Mouse (Mus musculus): Measurements from ENCODE around the gene Cradd. TPM values are rescaled to one million over a fixed set of nuclear protein-coding genes. Genes with fewer than 3 reads are reported as not detected.
A peak's percentile ranks its signal among the peaks of the same experiment; 100 is the strongest.

The Cradd gene
- polyA plus RNA-seq, 1 experiment: 0.78 TPM

DNA sequence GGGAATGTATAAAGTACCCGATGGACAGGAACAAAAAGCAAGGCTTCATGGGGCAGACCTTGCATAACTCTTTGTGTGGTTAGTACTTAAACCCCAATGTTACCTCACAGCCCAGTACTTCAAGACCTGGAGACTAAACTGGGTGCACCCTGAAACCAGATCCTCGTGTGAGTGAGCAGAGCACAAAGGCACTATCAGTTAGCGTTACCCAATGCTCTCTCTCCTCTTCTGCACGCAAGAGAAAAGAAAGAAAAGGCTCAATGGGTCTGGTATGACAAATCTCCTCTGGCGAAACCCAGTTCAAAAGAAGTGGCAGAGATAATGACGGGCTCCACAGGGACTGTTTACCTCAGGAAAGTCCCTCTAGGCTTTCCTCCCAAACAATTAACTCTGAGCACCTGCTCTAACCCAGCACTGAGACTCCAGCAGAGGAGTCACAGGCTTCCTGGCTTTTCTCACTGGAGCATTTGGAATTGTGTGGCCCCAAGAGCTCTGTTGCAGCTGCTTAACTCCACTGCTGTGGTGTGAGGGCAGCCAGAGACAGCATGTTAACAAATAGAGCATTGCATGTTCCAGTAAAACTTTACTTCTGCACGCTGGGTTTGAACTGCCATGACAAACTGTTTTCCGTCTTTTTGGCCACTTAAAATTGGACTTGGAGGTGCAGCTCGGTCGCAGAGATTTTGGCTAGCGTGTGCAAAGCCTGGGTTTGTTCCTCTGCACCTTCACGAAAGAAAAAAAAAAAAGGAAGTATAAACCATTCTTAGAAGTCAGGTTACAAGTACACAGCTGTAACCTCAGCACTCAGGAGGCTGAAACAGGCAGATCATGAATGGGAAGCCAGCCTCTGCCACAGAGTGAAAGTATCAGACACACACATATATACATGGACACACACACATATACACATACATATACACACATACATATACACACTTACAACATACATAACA, 21.4 kb downstream of the Cradd start:
- no peaks in the 10 kb centered on the region for H3K27me3 ChIP-seq (ENCODE audit: control insufficient read depth)
- H3K9me3 ChIP-seq (ENCODE audit: control insufficient read depth, low read length): no peaks in the 10 kb centered on the region
- TF ChIP-seq TAL1 (IDR thresholded peaks at IDR 0.05; ENCODE audit: low read length) (no peak), GATA1 (IDR thresholded peaks at IDR 0.05; ENCODE audit: low read length) (no peak)
- no peaks in the 10 kb centered on the region for H3K36me3 ChIP-seq (ENCODE audit: control insufficient read depth)
- no peak overlapping the region for H3K4me3 ChIP-seq (replicated peaks)
- peaks cover 8% of the 10 kb centered on the region for H3K4me1 ChIP-seq (ENCODE audit: control insufficient read depth)

DNA sequence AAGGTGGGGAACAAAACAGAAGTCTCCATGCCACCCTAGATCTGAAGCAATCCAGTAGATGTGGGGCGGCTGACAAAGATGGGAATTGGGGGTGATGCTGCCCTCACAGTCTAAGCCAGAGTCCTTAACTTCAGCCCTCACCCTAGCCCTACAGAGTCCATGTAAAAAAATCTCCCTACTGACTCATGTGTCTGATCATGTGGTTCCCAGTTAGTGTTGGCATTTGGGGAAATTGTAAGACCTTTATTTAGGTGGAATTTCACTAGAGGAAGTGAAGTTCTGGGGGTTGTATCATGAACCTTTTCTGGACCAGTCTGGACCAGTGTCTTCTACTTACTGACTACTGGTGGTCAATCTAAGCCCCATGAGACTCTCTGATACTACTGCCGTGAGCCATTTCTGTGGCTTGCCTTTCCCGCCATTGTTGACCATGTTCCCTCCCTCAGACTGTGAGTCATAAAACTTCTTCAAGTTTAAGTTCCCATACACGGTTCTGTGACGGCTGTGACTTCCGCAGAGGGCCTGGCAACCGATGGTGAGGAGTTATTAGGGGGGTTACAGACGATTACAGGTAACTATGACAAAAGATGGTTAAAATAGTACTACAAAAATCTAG, 23.6 kb downstream of the Cradd start:
- no peaks in the 10 kb centered on the region for H3K9me3 ChIP-seq (ENCODE audit: control insufficient read depth, low read length)
- H3K4me1 ChIP-seq (ENCODE audit: control insufficient read depth): peaks cover 14% of the 10 kb centered on the region
- no peak for TF ChIP-seq GATA1 (IDR thresholded peaks at IDR 0.05; ENCODE audit: low read length)
- no peak for TF ChIP-seq TAL1 (IDR thresholded peaks at IDR 0.05; ENCODE audit: low read length)
- H3K4me3 ChIP-seq (replicated peaks): no peak overlapping the region
- no peaks in the 10 kb centered on the region for H3K36me3 ChIP-seq (ENCODE audit: control insufficient read depth)
- H3K27me3 ChIP-seq (ENCODE audit: control insufficient read depth): no peaks in the 10 kb centered on the region

DNA sequence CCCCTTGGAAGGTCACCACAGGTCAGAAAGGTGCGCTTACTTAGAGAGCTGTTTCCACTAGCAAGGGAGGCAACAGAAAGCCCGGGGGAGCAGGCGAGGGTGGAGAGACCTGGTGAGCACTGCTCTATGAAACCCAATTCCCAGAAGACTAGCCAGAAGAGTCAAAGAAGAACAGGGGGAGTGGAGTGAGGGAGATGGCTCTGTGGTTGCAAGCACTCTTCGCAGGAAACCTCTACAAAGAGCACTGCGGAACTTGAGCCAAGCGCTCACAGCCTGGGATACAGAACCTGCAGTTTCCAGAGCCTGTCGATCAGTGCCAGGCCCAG, 24.2 kb downstream of the Cradd start:
- peaks cover 14% of the 10 kb centered on the region for H3K4me1 ChIP-seq (ENCODE audit: control insufficient read depth)
- H3K27me3 ChIP-seq (ENCODE audit: control insufficient read depth): no peaks in the 10 kb centered on the region
- H3K9me3 ChIP-seq (ENCODE audit: control insufficient read depth, low read length): no peaks in the 10 kb centered on the region
- no peaks in the 10 kb centered on the region for H3K36me3 ChIP-seq (ENCODE audit: control insufficient read depth)
- no peak for TF ChIP-seq GATA1 (IDR thresholded peaks at IDR 0.05; ENCODE audit: low read length)
- no peak for TF ChIP-seq TAL1 (IDR thresholded peaks at IDR 0.05; ENCODE audit: low read length)
- no peak overlapping the region for H3K4me3 ChIP-seq (replicated peaks)

DNA sequence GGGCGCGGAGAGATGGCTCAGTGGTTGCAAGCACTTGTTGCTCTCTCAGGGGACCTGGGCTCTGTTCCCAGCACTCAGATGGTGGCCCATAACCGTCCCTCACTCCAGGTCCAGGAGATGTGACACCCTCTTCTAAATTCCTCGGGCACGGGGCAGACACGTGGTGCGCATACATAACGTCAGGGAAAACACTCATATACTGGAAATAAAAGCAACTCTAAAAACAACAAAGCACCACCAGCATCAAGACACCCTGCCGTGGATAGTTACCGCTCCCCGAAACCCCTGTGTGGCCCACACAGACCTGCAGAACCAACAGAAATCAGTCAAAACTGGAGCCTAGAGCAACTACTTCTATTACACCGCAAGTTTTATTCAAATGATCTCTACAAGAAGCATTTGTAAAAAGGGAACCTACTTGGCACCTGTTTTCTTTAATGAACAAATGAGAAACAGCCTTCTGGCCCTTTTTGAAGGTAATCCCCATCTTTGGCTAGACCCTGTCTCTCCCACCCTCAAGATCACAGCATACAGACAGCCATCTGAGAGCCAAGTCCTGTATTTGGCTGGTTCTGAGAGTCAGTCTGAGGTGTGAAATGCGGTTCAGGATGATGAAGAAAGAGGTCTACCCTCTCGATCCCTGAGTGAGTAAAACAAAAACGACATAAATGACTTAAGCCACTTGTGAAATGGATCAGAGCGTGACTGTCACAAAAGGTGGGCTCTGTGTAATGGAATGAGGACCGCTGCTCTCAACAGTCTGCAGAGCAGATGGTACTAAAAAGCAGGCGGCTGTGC, 24.7 kb downstream of the Cradd start:
- no peak for TF ChIP-seq TAL1 (IDR thresholded peaks at IDR 0.05; ENCODE audit: low read length)
- TF ChIP-seq GATA1 (IDR thresholded peaks at IDR 0.05; ENCODE audit: low read length): no peak
- H3K4me1 ChIP-seq (ENCODE audit: control insufficient read depth): peaks cover 14% of the 10 kb centered on the region
- no peaks in the 10 kb centered on the region for H3K9me3 ChIP-seq (ENCODE audit: control insufficient read depth, low read length)
- H3K27me3 ChIP-seq (ENCODE audit: control insufficient read depth): no peaks in the 10 kb centered on the region
- H3K36me3 ChIP-seq (ENCODE audit: control insufficient read depth): no peaks in the 10 kb centered on the region
- H3K4me3 ChIP-seq (replicated peaks): no peak overlapping the region

DNA sequence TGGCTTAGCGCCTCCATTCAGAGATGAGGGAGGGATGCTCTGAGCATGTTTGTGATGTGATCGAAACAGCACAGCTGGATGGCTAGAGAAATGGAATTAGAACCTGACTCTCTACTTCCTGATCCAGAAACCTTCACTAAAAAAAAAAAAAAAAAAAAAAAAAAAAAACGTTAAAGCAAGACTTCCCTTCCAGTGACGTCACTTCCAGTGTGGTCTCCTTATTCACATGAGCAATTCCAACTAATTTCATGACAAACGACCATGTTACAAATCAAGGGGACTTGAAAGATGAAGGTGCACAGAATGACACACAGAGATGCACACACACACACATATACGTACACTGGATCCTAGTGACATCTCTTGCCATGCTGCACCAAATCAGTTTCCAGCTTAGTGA, 25.4 kb downstream of the Cradd start:
- TF ChIP-seq GATA1 (IDR thresholded peaks at IDR 0.05; ENCODE audit: low read length) (no peak), TAL1 (IDR thresholded peaks at IDR 0.05; ENCODE audit: low read length) (no peak)
- no peaks in the 10 kb centered on the region for H3K36me3 ChIP-seq (ENCODE audit: control insufficient read depth)
- H3K27me3 ChIP-seq (ENCODE audit: control insufficient read depth): no peaks in the 10 kb centered on the region
- H3K4me1 ChIP-seq (ENCODE audit: control insufficient read depth): peaks cover 18% of the 10 kb centered on the region
- no peak overlapping the region for H3K4me3 ChIP-seq (replicated peaks)
- H3K9me3 ChIP-seq (ENCODE audit: control insufficient read depth, low read length): no peaks in the 10 kb centered on the region

DNA sequence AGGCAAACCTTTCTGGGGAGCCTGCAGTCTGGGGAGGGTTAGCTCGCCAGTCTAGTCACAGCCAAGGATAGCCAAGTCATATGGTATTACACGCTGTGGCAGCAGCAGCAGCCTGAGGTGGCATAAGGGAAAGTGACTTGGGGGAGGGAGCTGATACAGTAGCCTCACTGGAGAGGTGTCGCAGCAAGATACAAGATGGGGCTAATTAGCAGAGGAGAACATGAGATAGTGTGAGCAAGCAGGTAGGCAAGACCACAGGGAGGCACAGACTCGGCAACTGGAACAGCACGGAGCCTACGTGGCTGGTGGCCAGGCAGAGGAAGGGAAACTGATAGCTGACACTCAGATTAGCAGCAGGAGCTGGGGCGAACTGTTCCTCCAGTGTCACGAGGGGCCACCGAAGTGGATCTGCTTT, 26.2 kb downstream of the Cradd start:
- TF ChIP-seq TAL1 (IDR thresholded peaks at IDR 0.05; ENCODE audit: low read length): no peak
- no peak for TF ChIP-seq GATA1 (IDR thresholded peaks at IDR 0.05; ENCODE audit: low read length)
- Histone ChIP-seq H3K36me3 (ENCODE audit: control insufficient read depth) (no peaks in the 10 kb centered on the region), H3K9me3 (ENCODE audit: control insufficient read depth, low read length) (no peaks in the 10 kb centered on the region), H3K4me1 (ENCODE audit: control insufficient read depth) (peaks cover 21% of the 10 kb centered on the region), H3K27me3 (ENCODE audit: control insufficient read depth) (no peaks in the 10 kb centered on the region), H3K4me3 (replicated peaks) (peak overlapping the region; percentile 13)

DNA sequence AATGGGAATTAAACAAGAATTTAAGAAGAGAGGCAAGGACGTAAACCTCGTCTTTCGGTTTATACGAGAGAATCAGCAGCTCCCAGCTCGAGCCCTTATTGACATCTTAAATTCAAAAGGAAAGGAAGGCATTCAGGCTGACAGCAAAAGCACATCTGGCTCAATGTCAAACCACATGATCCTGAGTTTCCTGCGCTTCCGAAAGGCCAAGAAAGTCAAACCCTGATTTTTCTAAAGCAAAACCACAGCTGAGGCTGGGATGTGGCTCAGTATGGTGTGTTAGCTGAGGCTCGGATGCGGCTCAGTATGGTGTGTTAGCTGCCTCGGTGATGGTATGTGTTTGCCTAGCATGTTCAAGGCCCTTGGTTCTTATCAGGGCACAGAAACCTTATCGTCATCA, 26.9 kb downstream of the Cradd start:
- TF ChIP-seq GATA1 (IDR thresholded peaks at IDR 0.05; ENCODE audit: low read length): no peak
- TF ChIP-seq TAL1 (IDR thresholded peaks at IDR 0.05; ENCODE audit: low read length): no peak
- Histone ChIP-seq H3K4me1 (ENCODE audit: control insufficient read depth) (peaks cover 27% of the 10 kb centered on the region), H3K36me3 (ENCODE audit: control insufficient read depth) (no peaks in the 10 kb centered on the region)

DNA sequence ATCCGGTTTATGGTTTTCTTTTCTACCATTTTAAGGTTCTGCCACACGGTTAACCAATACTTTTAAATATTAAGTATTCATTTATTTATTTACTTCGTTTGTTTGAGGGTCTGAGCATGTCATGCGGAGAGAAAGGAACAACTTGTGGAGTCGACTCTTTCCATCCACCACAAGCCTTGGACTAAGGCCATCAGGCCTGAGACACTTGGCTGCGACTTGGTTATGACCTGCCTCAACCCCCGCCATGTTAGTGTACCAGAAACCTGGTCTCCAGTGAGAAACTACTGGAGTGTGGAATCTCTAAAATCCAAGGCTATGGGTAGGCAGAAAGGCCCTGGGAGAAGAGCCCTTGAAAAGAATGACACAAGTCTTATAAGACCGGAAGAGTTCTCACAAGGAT, 30.7 kb downstream of the Cradd start:
- Histone ChIP-seq H3K4me1 (ENCODE audit: control insufficient read depth) (peaks cover 61% of the 10 kb centered on the region), H3K36me3 (ENCODE audit: control insufficient read depth) (no peaks in the 10 kb centered on the region), H3K9me3 (ENCODE audit: control insufficient read depth, low read length) (no peaks in the 10 kb centered on the region), H3K4me3 (replicated peaks) (no peak overlapping the region), H3K27me3 (ENCODE audit: control insufficient read depth) (no peaks in the 10 kb centered on the region)
- no peak for TF ChIP-seq TAL1 (IDR thresholded peaks at IDR 0.05; ENCODE audit: low read length)
- no peak for TF ChIP-seq GATA1 (IDR thresholded peaks at IDR 0.05; ENCODE audit: low read length)

More for the DNA sequence above, 26.9 kb downstream of the Cradd start:
- Histone ChIP-seq H3K9me3 (ENCODE audit: control insufficient read depth, low read length) (no peaks in the 10 kb centered on the region), H3K4me3 (replicated peaks) (no peak overlapping the region), H3K27me3 (ENCODE audit: control insufficient read depth) (no peaks in the 10 kb centered on the region)

DNA sequence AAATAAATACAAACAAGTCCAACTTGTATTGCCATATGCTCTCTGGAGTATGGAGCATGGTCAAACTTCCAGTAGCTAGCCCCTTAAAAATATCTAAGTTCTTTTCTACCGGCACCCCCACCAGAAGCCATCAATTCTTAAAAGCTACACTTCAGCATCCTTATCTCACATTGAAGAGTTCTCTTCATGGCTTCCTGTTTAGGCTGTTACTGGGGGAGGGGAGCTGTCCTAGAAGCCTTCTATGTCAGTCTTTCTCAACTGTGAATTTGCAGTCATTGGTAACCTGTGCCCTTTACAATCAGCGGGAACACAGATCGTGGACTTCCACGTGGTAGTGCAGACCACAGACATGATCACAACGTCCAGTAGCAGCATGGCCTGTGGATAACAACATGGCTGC, 31.7 kb downstream of the Cradd start:
- TF ChIP-seq TAL1 (IDR thresholded peaks at IDR 0.05; ENCODE audit: low read length) (no peak), GATA1 (IDR thresholded peaks at IDR 0.05; ENCODE audit: low read length) (no peak)
- Histone ChIP-seq H3K4me1 (ENCODE audit: control insufficient read depth) (peaks cover 53% of the 10 kb centered on the region), H3K4me3 (replicated peaks) (no peak overlapping the region), H3K9me3 (ENCODE audit: control insufficient read depth, low read length) (no peaks in the 10 kb centered on the region), H3K36me3 (ENCODE audit: control insufficient read depth) (no peaks in the 10 kb centered on the region), H3K27me3 (ENCODE audit: control insufficient read depth) (no peaks in the 10 kb centered on the region)
